Mouse (Mus musculus) embryonic facial prominence, embryonic 12.5 days (tissue): ENCODE measurements around the gene Csad. TPM values are rescaled to one million over a fixed set of nuclear protein-coding genes. Genes with fewer than 3 reads are reported as not detected.

Experiments
- ATAC-seq: fragments of 200-750 bp; cut with Nextera tagmentation; 2 replicates; pipeline ENCODE4 v1.8.0; 2017; ENCODE audit not compliant: insufficient number of reproducible peaks, insufficient read depth, low FRiP score, low TSS enrichment
- H3K27ac ChIP-seq: fragments of 300-500 bp; sonication (generic); 2 replicates; pipeline ENCODE4 v1.5.1; 2016; ENCODE audit warnings: mild to moderate bottlenecking
- H3K27me3 ChIP-seq: fragments of 300-500 bp; sonication (generic); 2 replicates; pipeline ENCODE4 v1.6.1; 2016; ENCODE audit warnings: mild to moderate bottlenecking, moderate library complexity
- H3K36me3 ChIP-seq: fragments of 300-500 bp; sonication (generic); 2 replicates; pipeline ENCODE4 v1.6.1; 2016; ENCODE audit warnings: mild to moderate bottlenecking
- H3K4me1 ChIP-seq: fragments of 300-500 bp; sonication (generic); 2 replicates; pipeline ENCODE4 v1.6.1; 2016
- H3K4me2 ChIP-seq: fragments of 300-500 bp; sonication (generic); replicated peaks from 2 replicates; pipeline ENCODE4 v1.6.1; 2016; ENCODE audit warnings: mild to moderate bottlenecking, moderate library complexity
- H3K4me3 ChIP-seq: fragments of 300-500 bp; sonication (generic); 2 replicates; pipeline ENCODE4 v1.5.1; 2016; ENCODE audit warnings: mild to moderate bottlenecking
- H3K9ac ChIP-seq: fragments of 300-500 bp; sonication (generic); 2 replicates; pipeline ENCODE4 v1.6.1; 2016; ENCODE audit warnings: mild to moderate bottlenecking, moderate library complexity
- H3K9me3 ChIP-seq: fragments of 300-500 bp; sonication (generic); 2 replicates; pipeline ENCODE4 v1.6.1; 2016; ENCODE audit warnings: mild to moderate bottlenecking, moderate library complexity
- WGBS: fragments of 180-500 bp; shearing (Covaris S2); methylation state at CpG from one replicate; pipeline ENCODE4 v1.1.7; 2016; 5-methylcytosine and 5-hydroxymethylcytosine counted together
- polyA plus RNA-seq: library from polyadenylated mRNA; unstranded; fragments of >200 nt; fragmentation: Nextera tagmentation; extraction: Ambion mirVana; gene quantifications from 2 replicates; pipeline ENCODE4 v1.2.1, GENCODE M21; 2016

Csad gene
- polyA plus RNA-seq, 1 experiment from 2014 or later: 82.8 TPM

- ATAC-seq: peak; percentile 98
- WGBS: under 1% methylated on average over 50 of the region's 50 CpGs
- Histone ChIP-seq H3K4me1 (peaks cover 13% of the 10 kb centered on the region), H3K36me3 (peaks cover 22% of the 10 kb centered on the region), H3K27me3 (no peaks in the 10 kb centered on the region), H3K27ac (peak within 1 kb of the TSS; percentile 72; the same call in 1 of the 2 replicates), H3K9ac (peak within 1 kb of the TSS; percentile 71), H3K9me3 (no peaks in the 10 kb centered on the region), H3K4me2 (peak within 1 kb of the TSS; percentile 81), H3K4me3 (peak within 1 kb of the TSS; percentile 72)
Observed at GRCm38 (mm10) chr15:102136129-102136758, 68.3 kb downstream of the Csad start, which contains the start of gene Spryd3. Gene Spryd3 (minus strand): TSS chr15:102136234.

DNA sequence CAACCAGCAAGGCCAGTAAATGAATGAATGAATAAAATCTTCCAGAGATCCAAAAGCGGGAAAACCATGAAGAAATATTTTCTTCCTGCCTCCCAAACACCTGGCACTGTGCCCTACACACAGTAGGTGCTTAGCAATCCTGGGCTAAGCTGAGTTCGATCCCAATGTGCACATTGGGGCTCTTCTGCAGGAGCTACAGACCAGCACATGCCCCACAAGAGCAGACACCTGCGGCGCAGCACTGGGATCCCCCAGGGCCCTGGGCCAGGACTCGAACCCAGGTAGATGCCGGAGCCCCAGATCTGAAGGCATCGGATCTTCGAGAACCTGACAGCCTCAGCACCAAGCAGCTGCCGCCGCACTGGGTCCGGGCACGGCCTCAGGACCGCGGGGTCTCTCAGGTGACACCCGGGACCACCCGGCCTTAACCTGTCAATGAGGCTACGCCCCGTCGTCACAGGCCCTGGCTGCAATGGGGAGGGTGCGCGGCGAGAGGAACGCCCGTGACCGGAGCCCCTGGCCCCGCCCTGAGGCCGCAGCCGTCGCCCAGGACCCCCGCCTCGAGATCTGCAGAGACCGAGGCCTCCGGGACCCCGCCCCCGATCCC, 68.9 kb downstream of the Csad start:
- Histone ChIP-seq H3K9me3 (no peaks in the 10 kb centered on the region), H3K36me3 (peaks cover 28% of the 10 kb centered on the region), H3K9ac (peak overlapping the region; percentile 71), H3K4me1 (peaks cover 13% of the 10 kb centered on the region), H3K4me2 (peak overlapping the region; percentile 81), H3K27me3 (no peaks in the 10 kb centered on the region), H3K27ac (peak overlapping the region; percentile 72; the same call in 1 of the 2 replicates), H3K4me3 (peak overlapping the region; percentile 72)
- 2% methylated on average over 35 of the region's 35 CpGs for WGBS
- peak; percentile 24 for ATAC-seq

GRCm38 (mm10) chr15:102134709-102135108, 69.8 kb downstream of the Csad start:
- no peak for ATAC-seq
- Histone ChIP-seq H3K36me3 (peaks cover 38% of the 10 kb centered on the region), H3K4me1 (peaks cover 13% of the 10 kb centered on the region), H3K27ac (no peak overlapping the region), H3K4me2 (peak overlapping the region; percentile 81; the same call in 1 of the 2 replicates), H3K9me3 (no peaks in the 10 kb centered on the region), H3K4me3 (no peak overlapping the region), H3K27me3 (no peaks in the 10 kb centered on the region), H3K9ac (no peak overlapping the region)
- 77% methylated on average over 2 of the region's 2 CpGs for WGBS

DNA sequence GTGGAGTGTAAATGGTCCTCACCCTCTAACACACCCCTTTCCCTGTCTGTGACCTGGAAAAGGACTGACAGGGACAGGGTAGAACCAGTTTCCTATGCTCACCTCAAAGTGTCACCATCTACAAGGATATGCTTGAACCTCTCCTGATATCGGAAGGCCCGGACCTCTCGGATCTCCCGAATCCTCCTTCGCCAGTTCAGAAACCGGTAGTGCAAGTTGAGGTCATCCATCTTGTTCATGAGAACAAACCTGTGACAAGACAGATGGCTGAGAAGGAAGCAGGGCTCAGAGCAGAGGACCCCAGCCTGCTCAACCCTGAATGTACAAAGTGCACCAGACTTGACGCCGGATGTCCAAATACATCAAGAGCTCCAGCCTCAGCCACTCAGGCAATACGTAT, 71.2 kb downstream of the Csad start:
- H3K9me3 ChIP-seq: no peaks in the 10 kb centered on the region
- WGBS: 91% methylated on average over 9 of the region's 9 CpGs
- H3K27me3 ChIP-seq: no peaks in the 10 kb centered on the region
- H3K4me2 ChIP-seq: no peak overlapping the region
- H3K27ac ChIP-seq: no peak overlapping the region
- peaks cover 13% of the 10 kb centered on the region for H3K4me1 ChIP-seq
- H3K36me3 ChIP-seq: peaks cover 51% of the 10 kb centered on the region
- H3K4me3 ChIP-seq: no peak overlapping the region
- no peak for ATAC-seq
- H3K9ac ChIP-seq: no peak overlapping the region

Other genes with a start within 250 kb of the Csad start
- gene Krt8, start 200.2 kb downstream of the Csad start, polyA plus RNA-seq: 45.6 and 56.5 TPM in 2 replicates
- gene Krt18, start 176.5 kb downstream of the Csad start, polyA plus RNA-seq: 47.5 and 50.6 TPM in 2 replicates
- gene Eif4b, start 131.0 kb downstream of the Csad start, polyA plus RNA-seq: 113 and 120 TPM in 2 replicates
- 29.6 and 34.0 TPM in 2 replicates for gene Tns2, start 104.3 kb downstream of the Csad start, polyA plus RNA-seq
- gene Spryd3, start 68.5 kb downstream of the Csad start, polyA plus RNA-seq: 15.6 and 15.7 TPM in 2 replicates
- gene Igfbp6, start 60.4 kb downstream of the Csad start, polyA plus RNA-seq: 0.92 and 1.2 TPM in 2 replicates
- 0.13 and 0.17 TPM in 2 replicates for gene Soat2, start 54.2 kb downstream of the Csad start, polyA plus RNA-seq
- 114 and 119 TPM in 2 replicates for gene Zfp740, start 1.5 kb downstream of the Csad start, polyA plus RNA-seq
- gene Itgb7, start 27.2 kb upstream of the Csad start, polyA plus RNA-seq: 1.9 and 2.6 TPM in 2 replicates
- gene Rarg, start 52.8 kb upstream of the Csad start, polyA plus RNA-seq: 121 and 123 TPM in 2 replicates
- gene Gm9918, start 65.8 kb upstream of the Csad start, polyA plus RNA-seq: 0.99 and 1.1 TPM in 2 replicates
- 57.9 and 60.1 TPM in 2 replicates for gene Mfsd5, start 74.7 kb upstream of the Csad start, polyA plus RNA-seq
- gene Espl1, start 91.5 kb upstream of the Csad start, polyA plus RNA-seq: 36.1 and 37.1 TPM in 2 replicates
- 433 and 448 TPM in 2 replicates for gene Pfdn5, start 121.4 kb upstream of the Csad start, polyA plus RNA-seq
- 113 and 114 TPM in 2 replicates for gene Myg1, start 127.0 kb upstream of the Csad start, polyA plus RNA-seq
- gene Aaas, start 146.0 kb upstream of the Csad start, polyA plus RNA-seq: 78.4 and 89.3 TPM in 2 replicates
- 8.5 and 9.4 TPM in 2 replicates for gene Sp7, start 162.5 kb upstream of the Csad start, polyA plus RNA-seq
- 12.0 TPM in 2 replicates for gene Sp1, start 201.4 kb upstream of the Csad start, polyA plus RNA-seq
- gene Amhr2, start 240.6 kb upstream of the Csad start, polyA plus RNA-seq: 0.13 and 0.60 TPM in 2 replicates